Mouse (Mus musculus): ENCODE data around the gene Ppp1r14d. TPM values are rescaled to one million over a fixed set of nuclear protein-coding genes. Genes with fewer than 3 reads are reported as not detected.
A peak's percentile ranks its signal among the peaks of the same experiment; 100 is the strongest.

The Ppp1r14d gene
- polyA plus RNA-seq, 1 experiment from 2014 or later, result 0.19 TPM

- H3K27me3 ChIP-seq (ENCODE audit: poor library complexity, severe bottlenecking), result no peaks in the 10 kb centered on the region
- H3K4me1 ChIP-seq, result peaks cover 28% of the 10 kb centered on the region
- no peak overlapping the region for H3K4me3 ChIP-seq
- H3K9me3 ChIP-seq, result no peaks in the 10 kb centered on the region
- DNase-seq (ENCODE audit: extremely low spot score, low spot score), result no peak
- H3K27ac ChIP-seq, result no peak overlapping the region
- WGBS, result 89% methylated on average over 5 of the region's 5 CpGs
- peaks cover 48% of the 10 kb centered on the region for H3K36me3 ChIP-seq (replicated peaks)
Measured at GRCm38 (mm10) chr2:119177384-119177939, 52.2 kb downstream of the Ppp1r14d start.

GRCm38 (mm10) chr2:119176761-119177160 is 52.9 kb downstream of the Ppp1r14d start:
- H3K36me3 ChIP-seq (replicated peaks), result peaks cover 51% of the 10 kb centered on the region
- no peak overlapping the region for H3K27ac ChIP-seq
- no peak overlapping the region for H3K4me3 ChIP-seq
- DNase-seq (ENCODE audit: extremely low spot score, low spot score), result no peak
- no peaks in the 10 kb centered on the region for H3K27me3 ChIP-seq (ENCODE audit: poor library complexity, severe bottlenecking)
- peaks cover 35% of the 10 kb centered on the region for H3K4me1 ChIP-seq
- no peaks in the 10 kb centered on the region for H3K9me3 ChIP-seq
- WGBS, result 51% methylated on average over 3 of the region's 3 CpGs

- Histone ChIP-seq H3K27me3 (ENCODE audit: poor library complexity, severe bottlenecking) (no peaks in the 10 kb centered on the region), H3K27ac (no peak overlapping the region), H3K36me3 (replicated peaks) (peaks cover 46% of the 10 kb centered on the region), H3K4me1 (peaks cover 37% of the 10 kb centered on the region), H3K4me3 (no peak overlapping the region), H3K9me3 (no peaks in the 10 kb centered on the region)
- no peak for DNase-seq (ENCODE audit: extremely low spot score, low spot score)
- 71% methylated on average over 6 of the region's 6 CpGs for WGBS
Measured at GRCm38 (mm10) chr2:119175614-119176013, 54.1 kb downstream of the Ppp1r14d start.

- Histone ChIP-seq H3K27me3 (ENCODE audit: poor library complexity, severe bottlenecking) (no peaks in the 10 kb centered on the region), H3K4me1 (peaks cover 37% of the 10 kb centered on the region), H3K4me3 (no peak overlapping the region), H3K9me3 (no peaks in the 10 kb centered on the region), H3K27ac (peak overlapping the region; percentile 58), H3K36me3 (replicated peaks) (peaks cover 38% of the 10 kb centered on the region)
- WGBS, result 66% methylated on average over 14 of the region's 14 CpGs
- DNase-seq (ENCODE audit: extremely low spot score, low spot score), result no peak
Measured at GRCm38 (mm10) chr2:119174866-119175265, 54.8 kb downstream of the Ppp1r14d start.

GRCm38 (mm10) chr2:119173991-119174651 is 55.6 kb downstream of the Ppp1r14d start, which contains the start of gene Gm14137:
Gene Gm14137, plus strand, starts transcription at chr2:119174509.
- Histone ChIP-seq H3K4me3 (no peak within 1 kb of the TSS), H3K36me3 (replicated peaks) (peaks cover 31% of the 10 kb centered on the region), H3K27me3 (ENCODE audit: poor library complexity, severe bottlenecking) (peaks cover 6% of the 10 kb centered on the region), H3K27ac (peak within 1 kb of the TSS; percentile 58), H3K9me3 (no peaks in the 10 kb centered on the region), H3K4me1 (peaks cover 37% of the 10 kb centered on the region)
- DNase-seq (ENCODE audit: extremely low spot score, low spot score), result no peak
- WGBS, result 40% methylated on average over 8 of the region's 8 CpGs

- Histone ChIP-seq H3K9me3 (no peaks in the 10 kb centered on the region), H3K27me3 (ENCODE audit: poor library complexity, severe bottlenecking) (peaks cover 17% of the 10 kb centered on the region), H3K4me1 (peaks cover 40% of the 10 kb centered on the region), H3K27ac (peak overlapping the region; percentile 57; the same call in 1 of the 2 replicates), H3K4me3 (no peak overlapping the region), H3K36me3 (replicated peaks) (peaks cover 21% of the 10 kb centered on the region)
- WGBS, result 36% methylated on average over 13 of the region's 13 CpGs
- no peak for DNase-seq (ENCODE audit: extremely low spot score, low spot score)
Measured at GRCm38 (mm10) chr2:119172862-119173576, 56.7 kb downstream of the Ppp1r14d start.

GRCm38 (mm10) chr2:119172446-119172845 is 57.3 kb downstream of the Ppp1r14d start:
- peaks cover 18% of the 10 kb centered on the region for H3K36me3 ChIP-seq (replicated peaks)
- no peaks in the 10 kb centered on the region for H3K9me3 ChIP-seq
- peak overlapping the region; percentile 57; the same call in 1 of the 2 replicates for H3K27ac ChIP-seq
- peaks cover 23% of the 10 kb centered on the region for H3K27me3 ChIP-seq (ENCODE audit: poor library complexity, severe bottlenecking)
- WGBS, result 89% methylated on average over 7 of the region's 7 CpGs
- H3K4me3 ChIP-seq, result no peak overlapping the region
- no peak for DNase-seq (ENCODE audit: extremely low spot score, low spot score)
- peaks cover 45% of the 10 kb centered on the region for H3K4me1 ChIP-seq

- WGBS, result 85% methylated on average over 8 of the region's 8 CpGs
- no peaks in the 10 kb centered on the region for H3K9me3 ChIP-seq
- no peak overlapping the region for H3K4me3 ChIP-seq
- peaks cover 14% of the 10 kb centered on the region for H3K36me3 ChIP-seq (replicated peaks)
- DNase-seq (ENCODE audit: extremely low spot score, low spot score), result no peak
- peaks cover 54% of the 10 kb centered on the region for H3K4me1 ChIP-seq
- H3K27ac ChIP-seq, result no peak overlapping the region
- H3K27me3 ChIP-seq (ENCODE audit: poor library complexity, severe bottlenecking), result peaks cover 32% of the 10 kb centered on the region
Measured at GRCm38 (mm10) chr2:119171574-119171973, 58.1 kb downstream of the Ppp1r14d start.

GRCm38 (mm10) chr2:119170282-119170681 is 59.4 kb downstream of the Ppp1r14d start:
- H3K9me3 ChIP-seq, result no peaks in the 10 kb centered on the region
- peaks cover 56% of the 10 kb centered on the region for H3K4me1 ChIP-seq
- H3K36me3 ChIP-seq (replicated peaks), result peaks cover 11% of the 10 kb centered on the region
- H3K4me3 ChIP-seq, result no peak overlapping the region
- no peak for DNase-seq (ENCODE audit: extremely low spot score, low spot score)
- 75% methylated on average over 2 of the region's 2 CpGs for WGBS
- H3K27me3 ChIP-seq (ENCODE audit: poor library complexity, severe bottlenecking), result peaks cover 45% of the 10 kb centered on the region
- H3K27ac ChIP-seq, result no peak overlapping the region

Other genes starting within 250 kb of the Ppp1r14d start
- gene Ccdc32, start 200.5 kb downstream of the Ppp1r14d start, polyA plus RNA-seq (2016; fragmentation: Nextera tagmentation; extraction: Ambion mirVana), result 20.5 and 21.0 TPM in 2 replicates
- gene Rpusd2, start 195.1 kb downstream of the Ppp1r14d start, polyA plus RNA-seq (2016; fragmentation: Nextera tagmentation; extraction: Ambion mirVana), result 9.2 and 9.4 TPM in 2 replicates
- gene Knl1, start 182.8 kb downstream of the Ppp1r14d start, polyA plus RNA-seq (2016; fragmentation: Nextera tagmentation; extraction: Ambion mirVana), result 68.5 and 74.0 TPM in 2 replicates
- 110 and 113 TPM in 2 replicates for gene Rad51, start 117.1 kb downstream of the Ppp1r14d start, polyA plus RNA-seq (2016; fragmentation: Nextera tagmentation; extraction: Ambion mirVana)
- gene Rmdn3, start 72.9 kb downstream of the Ppp1r14d start, polyA plus RNA-seq (2016; fragmentation: Nextera tagmentation; extraction: Ambion mirVana), result 50.9 and 54.0 TPM in 2 replicates
- gene Gchfr, start 62.1 kb downstream of the Ppp1r14d start, polyA plus RNA-seq (2016; fragmentation: Nextera tagmentation; extraction: Ambion mirVana), result 5.6 and 6.2 TPM in 2 replicates
- gene Gm14137, start 55.4 kb downstream of the Ppp1r14d start, polyA plus RNA-seq (2016; fragmentation: Nextera tagmentation; extraction: Ambion mirVana), result 0.90 and 0.93 TPM in 2 replicates
- 53.9 and 56.9 TPM in 2 replicates for gene Zfyve19, start 21.3 kb downstream of the Ppp1r14d start, polyA plus RNA-seq (2016; fragmentation: Nextera tagmentation; extraction: Ambion mirVana)
- gene Dnajc17, start 21.1 kb downstream of the Ppp1r14d start, polyA plus RNA-seq (2016; fragmentation: Nextera tagmentation; extraction: Ambion mirVana), result 21.6 and 28.2 TPM in 2 replicates
- 3.5 and 4.4 TPM in 2 replicates for gene Spint1, start 7.5 kb upstream of the Ppp1r14d start, polyA plus RNA-seq (2016; fragmentation: Nextera tagmentation; extraction: Ambion mirVana)
- gene Rhov, start 41.4 kb upstream of the Ppp1r14d start, polyA plus RNA-seq (2016; fragmentation: Nextera tagmentation; extraction: Ambion mirVana), result 0.44 and 0.58 TPM in 2 replicates
- 23.0 and 23.6 TPM in 2 replicates for gene Vps18, start 58.8 kb upstream of the Ppp1r14d start, polyA plus RNA-seq (2016; fragmentation: Nextera tagmentation; extraction: Ambion mirVana)
- gene Dll4, start 95.9 kb upstream of the Ppp1r14d start, polyA plus RNA-seq (2016; fragmentation: Nextera tagmentation; extraction: Ambion mirVana), result 3.3 and 4.0 TPM in 2 replicates
- gene Chac1, start 121.3 kb upstream of the Ppp1r14d start, polyA plus RNA-seq (2016; fragmentation: Nextera tagmentation; extraction: Ambion mirVana), result 1.3 and 1.4 TPM in 2 replicates
- gene Ino80, start 247.8 kb upstream of the Ppp1r14d start, polyA plus RNA-seq (2016; fragmentation: Nextera tagmentation; extraction: Ambion mirVana), result 4.1 and 4.6 TPM in 2 replicates